Mouse (Mus musculus) retina, embryonic 14.5 days (tissue): ENCODE measurements at regions not wholly inside any gene's neighbourhood (a gene's known extent, or its start where the extent isn't known, plus 50 kb on each side); places are given as distances from the start of the nearest gene placed in this dataset.

Experiments used
- DNase-seq: peaks from one replicate; pipeline ENCODE4 v3.0.0-alpha.2; 2015; ENCODE audit warnings: low spot score

DNA sequence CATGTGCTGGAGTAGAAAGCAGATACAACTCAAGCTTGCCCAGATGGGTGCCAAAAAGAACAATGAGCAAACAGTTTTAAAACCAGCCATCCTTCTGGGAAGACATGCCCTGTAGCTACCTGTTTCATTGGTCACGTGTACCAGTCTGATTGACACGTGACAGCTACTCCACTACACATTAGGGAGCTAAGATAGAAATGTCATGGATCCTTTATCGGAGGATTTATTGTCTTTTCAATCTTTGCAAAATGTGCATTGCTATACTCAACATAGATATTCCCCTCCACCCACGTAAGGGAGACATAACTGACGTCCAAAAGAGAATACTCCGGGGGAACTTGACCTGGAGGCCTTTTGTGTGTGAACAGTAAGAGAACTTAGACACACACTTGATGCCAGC is 171.1 kb upstream of the Cited2 start:
- no peak for DNase-seq

DNA sequence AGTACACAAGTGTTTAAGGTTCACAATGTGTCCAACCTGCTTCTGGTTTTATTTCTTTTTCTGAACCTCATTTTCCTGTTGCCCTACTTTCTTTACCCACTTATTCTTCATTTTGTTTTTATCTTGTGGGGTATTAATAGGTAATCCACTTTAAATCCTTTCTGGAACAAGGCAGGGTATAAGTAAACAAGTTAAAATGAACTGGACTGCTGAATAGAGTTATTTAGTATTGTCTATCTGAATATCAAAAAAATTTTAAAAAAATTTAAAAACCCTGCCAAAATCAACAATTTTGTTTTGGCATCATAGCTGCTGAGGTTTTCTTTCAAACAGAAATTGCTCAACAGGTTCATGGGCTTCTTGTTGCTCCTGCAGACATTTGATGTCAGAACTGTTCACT is 170.7 kb upstream of the Cited2 start:
- no peak for DNase-seq

DNA sequence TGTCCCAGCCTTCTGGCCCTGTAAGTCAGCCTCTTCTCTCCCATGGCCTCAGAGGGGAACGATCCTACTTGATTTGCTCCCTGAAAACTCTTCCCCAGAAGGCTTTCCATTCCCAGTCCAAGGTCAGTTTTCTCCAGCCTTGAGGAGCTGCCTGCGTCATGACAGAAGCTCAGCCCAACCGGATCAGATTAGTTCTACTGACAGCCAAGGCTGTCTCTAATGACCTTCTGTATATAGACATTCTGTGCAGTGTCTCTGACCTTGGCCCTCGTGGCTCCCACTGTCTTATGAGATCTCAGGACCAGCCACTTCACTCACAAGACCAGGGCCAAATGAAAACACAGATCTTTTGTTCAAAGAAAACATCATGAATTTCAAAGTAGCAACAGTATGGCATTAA is 166.6 kb upstream of the Cited2 start:
- no peak for DNase-seq

DNA sequence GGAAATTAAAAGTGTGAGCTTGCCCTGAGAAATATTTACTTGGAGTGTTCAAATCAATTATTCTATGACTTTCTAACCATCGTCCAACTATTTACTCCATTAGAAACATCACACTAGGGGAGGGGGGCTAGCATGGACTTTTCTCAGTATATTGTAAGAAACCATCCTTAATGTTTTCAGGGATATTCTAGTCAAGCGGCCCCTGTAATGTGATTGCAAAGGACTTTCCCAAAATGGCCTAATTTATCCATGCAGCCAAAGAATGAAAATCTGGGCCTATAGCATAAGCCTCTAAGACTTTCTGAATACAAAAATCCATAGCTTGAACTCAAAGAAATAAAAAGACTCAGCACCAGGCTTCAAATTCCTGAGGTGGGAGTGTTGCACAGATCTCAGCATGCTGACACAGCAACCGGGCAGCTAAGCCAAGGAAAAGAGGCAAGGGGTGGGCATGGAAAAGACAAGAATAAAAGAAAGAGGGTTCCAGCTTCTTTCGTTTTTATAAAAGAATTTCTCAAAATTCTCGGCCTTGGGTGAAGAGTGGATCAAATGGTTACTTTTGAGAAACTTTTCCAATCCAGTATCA is 163.6 kb upstream of the Cited2 start:
- DNase-seq, result peak; percentile 16

DNA sequence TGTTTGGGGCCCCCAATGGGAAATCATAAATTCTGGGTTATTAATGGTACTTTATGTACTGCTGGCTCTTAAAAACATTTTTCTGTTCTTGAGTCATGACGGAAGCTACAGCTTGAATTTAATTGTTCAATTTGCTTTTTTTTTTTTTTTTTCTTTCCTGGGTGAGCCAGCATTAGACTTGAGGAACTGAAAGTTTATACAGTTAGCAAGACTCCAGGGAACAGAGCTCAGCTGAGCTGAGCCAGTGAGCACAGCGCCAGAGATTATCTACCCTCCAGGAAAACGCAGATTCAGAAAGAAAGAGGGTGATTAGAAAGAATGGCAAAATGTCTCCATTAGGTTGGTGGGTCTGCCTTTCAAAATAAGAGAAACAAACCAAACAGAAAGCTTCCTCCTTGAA is 163.0 kb upstream of the Cited2 start:
- DNase-seq, result no peak

DNA sequence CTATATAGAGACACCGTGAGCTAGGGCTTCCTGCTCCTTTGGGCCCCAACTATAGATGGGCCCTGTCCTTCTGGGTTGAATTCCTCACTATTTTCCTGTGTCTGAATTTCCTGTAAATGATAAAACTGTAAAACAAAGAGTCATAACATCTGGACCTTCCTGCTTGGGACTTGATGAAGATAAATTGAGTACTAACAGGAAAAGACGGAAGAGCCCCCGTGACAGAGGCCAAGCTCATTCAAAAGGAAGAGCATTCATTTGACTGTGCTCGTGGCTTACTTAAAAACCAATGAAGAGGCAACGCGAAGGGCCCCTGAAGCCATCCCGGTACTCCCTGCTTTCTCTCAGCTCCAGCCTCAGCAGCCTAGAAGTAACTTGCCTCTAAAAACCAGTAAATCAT is 161.6 kb upstream of the Cited2 start:
- no peak for DNase-seq

DNA sequence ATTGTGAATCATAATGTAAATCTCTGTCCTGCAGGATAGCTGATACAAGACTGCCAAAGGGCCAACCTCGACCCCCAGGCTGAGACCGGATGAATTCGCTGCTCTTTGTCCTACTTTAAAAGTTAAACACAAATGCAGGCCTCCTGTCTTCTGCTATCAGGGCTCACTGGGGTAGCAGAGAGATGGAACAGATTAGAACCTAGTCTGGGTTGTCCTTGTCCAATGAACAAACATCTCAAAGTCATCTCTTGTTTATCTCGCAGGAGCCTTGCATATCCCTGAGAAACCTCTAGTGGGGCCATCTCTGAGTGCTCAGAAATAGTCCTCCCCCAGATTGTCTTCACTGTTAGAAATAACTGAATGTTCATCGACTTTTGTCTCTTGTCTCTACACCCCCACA is 161.0 kb upstream of the Cited2 start:
- no peak for DNase-seq

DNA sequence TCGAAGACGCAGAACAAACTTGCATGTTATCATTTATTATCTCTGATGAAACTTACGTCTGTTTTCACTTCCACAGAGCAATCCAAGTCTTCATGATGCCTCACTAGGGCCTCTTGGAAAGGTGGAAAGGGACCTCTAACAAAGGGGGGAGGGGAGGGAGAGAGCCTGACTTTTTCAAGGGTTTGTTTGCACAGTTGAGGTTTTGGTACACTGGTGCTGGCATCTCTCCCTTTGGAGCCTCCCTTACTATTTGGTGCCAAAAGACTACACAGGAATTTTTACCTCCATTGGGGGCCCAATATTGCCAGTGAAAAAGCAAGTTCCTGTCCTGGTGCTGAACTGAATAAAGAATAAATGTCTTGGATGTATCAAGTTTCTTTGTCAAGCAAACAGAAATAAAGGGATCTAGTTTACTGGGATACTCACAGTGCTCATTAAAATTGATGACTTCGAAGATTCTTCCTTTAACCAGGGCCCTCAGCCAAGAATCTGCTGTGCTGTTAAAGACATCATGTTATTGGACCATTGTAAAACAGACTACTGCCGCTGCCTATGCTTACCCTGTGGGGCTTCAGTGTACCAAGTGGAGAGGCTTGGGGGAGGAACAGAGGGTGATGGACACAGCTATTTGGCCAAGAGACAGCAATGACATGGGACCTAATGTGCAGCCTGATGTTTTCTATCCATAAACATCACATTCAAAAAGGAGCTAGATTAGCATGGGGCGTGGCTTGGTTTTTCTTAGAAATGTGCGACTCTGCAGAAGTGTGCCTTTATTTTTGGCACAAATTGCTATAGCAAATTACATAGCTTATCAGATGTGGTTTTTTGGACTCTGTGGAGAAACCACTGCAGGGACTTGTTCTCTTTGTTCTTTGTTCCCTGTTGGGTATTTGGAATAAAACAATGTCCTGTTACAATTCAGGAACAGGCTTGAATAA is 160.3 kb upstream of the Cited2 start:
- no peak for DNase-seq

DNA sequence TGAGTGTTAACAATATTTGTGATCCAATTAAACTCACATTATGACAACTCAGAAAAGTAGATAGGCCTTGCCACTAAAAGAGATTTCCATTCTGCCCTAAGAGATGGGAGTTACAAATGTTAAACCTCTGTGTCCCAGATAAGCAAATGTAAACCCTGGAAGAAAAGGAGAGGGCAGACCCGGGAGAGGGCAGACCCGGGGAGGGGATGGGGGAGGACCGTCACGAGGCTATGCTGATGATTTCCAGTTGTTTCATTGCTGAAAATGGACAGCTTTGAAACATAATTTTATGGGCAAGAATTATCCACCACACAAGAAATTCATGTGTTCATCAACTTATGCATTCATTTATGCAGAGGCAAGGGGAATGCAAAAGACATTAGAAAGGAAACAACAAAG is 159.7 kb upstream of the Cited2 start:
- DNase-seq, result no peak

DNA sequence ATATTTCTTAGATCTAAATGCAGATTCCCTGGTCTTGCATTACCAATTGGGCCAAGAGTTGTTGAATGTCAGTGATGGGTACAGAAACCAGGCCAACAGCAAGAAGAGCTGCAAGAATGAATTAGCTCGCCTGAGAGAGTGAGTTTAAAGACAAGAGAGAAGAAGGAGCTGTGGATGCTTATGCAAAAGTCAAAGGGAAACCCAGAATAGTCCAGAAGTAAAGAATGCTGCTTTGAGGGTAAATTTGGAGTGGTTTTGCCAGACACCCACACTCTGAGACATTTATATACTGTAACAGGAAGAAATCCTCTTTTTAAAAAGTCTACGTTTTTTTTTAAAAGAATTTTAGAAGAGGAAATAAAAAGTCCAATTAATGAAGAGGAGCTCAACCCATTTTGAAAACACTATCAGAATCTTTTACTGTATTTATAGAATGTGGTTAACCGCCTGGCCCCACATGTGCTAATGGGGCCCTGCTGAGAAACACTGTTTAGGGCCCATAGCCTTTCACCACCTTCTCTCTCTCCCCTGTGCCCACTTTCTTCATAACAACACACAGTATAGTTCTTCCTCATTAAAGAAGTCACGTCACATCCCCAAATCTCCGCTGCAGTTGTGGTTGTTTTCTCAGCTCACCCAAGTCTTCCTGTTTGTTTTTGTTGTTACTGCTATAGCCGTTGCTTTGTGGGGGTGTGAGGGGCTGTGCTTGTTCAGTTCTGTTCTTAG is 158.0 kb upstream of the Cited2 start:
- DNase-seq, result no peak

DNA sequence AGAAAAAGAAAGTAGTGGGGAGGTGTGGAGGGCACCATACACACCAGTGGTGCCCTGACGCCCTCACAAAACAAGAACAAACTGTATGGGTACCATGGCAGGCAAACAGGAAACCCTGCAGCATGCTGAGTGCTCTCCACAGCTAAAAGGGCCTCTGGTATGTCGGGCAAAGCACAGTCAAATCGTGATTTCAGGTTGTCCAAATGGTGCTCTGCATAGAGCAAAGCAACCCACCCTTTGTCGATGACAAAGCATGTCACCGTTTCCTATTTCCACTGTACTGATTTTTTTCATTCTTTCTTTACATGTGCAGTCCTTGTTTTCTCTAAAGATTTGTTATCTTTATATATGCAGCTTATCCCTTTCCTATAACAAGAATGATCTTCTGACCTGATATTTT is 156.0 kb upstream of the Cited2 start:
- DNase-seq, result no peak

DNA sequence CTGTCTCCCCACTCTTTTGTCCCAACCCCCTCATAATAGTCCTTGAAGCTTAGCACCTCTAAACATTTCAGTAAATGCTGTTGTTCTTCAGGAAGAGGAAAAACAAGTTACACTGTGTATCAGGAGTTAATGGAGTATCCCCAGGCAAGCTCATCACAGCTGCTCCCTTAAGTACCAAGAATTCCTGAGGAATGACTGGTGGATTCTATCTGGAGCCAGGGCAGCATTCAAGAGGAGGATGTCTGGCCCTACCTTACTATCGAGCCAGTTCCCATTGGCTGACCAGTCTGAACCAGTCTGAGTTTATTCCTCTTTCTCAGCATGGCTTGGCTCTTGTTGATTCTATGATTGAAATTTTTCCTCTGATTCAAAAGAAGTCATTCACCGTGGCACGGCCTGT is 155.4 kb upstream of the Cited2 start:
- DNase-seq, result no peak

DNA sequence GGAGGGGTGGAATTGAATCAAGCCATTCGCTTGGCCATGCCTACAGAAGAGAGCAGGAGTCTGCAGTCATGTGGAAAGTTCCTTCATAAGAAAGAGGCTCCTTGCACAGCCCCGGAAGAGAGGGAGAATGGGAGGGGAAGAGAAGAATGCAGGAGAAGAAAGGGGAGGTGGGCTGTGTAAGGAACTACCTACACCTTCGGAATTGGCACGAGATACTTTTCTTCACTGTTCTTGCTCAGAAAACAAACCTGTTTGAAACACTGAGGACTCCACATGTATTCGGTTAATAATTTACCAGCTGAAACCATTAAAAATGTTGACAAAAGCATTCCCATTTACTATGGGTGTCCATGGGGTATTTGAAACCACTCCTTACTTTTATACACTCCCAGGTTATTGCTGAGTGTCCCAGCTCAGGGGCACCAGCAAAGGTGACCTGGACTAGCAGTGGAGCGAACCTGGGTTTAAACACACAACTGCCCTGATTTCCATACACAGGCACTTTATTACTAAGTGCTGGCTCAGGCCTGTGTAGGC is 153.4 kb upstream of the Cited2 start:
- DNase-seq, result no peak

DNA sequence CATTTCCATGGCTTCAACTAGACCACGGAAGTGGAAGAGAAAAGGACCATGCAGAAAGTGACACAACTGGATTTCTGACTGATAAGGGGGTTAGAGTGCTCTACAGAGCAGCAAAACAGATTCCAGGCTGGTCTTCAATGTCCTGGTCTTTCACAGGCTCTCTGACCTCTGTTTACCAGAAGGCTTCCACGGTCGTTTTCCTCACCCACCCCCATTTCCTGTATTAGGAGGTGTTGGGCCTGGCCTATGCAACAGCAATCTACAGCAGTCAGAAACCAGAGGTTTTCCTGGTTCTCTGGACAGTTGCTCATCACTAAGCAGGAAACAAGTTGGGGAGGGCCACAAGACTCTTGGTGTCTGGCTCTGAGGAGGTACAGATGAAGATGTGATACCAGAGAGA is 148.1 kb upstream of the Cited2 start:
- DNase-seq, result no peak

DNA sequence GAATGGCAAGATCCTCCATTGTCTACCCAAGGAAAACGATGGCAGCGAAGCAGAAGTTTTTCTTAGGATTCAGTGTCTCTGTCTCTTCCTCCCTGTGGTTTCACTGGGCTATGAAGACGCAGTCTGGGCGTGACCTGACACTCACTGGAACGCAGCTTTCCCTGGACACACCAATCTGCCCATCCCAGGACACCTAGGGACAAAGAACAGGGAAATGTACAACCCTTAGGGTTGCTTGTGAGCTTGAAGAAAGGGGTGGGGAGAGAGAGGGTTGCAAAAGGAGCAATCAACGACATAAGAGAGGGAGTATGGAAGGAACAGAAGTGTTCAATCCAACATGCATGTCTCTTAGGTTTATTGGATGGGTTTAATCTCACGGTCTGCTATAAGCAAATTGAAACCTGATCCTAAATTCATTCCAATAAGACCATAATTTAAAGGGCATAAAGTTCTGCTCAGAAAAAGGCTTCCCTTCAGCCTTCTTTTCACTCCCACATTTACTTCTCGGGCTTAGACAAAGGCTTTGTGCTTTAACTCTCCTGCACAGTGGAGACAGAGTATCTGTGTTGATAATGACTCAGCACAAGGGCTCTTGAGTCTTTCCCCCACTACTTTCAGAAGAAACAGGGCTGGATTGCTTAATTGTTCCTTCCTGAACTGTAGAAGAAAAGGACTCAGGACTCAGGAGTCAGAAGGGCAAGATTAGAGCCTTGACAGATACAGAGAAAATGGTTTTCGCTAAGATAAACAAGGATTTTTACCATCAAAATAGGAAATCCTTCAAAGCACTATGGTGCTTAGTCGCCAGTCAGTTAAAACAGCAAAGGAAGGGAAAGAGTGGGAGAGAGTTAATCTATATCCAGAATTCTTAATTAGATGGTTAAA is 147.3 kb upstream of the Cited2 start:
- no peak for DNase-seq

DNA sequence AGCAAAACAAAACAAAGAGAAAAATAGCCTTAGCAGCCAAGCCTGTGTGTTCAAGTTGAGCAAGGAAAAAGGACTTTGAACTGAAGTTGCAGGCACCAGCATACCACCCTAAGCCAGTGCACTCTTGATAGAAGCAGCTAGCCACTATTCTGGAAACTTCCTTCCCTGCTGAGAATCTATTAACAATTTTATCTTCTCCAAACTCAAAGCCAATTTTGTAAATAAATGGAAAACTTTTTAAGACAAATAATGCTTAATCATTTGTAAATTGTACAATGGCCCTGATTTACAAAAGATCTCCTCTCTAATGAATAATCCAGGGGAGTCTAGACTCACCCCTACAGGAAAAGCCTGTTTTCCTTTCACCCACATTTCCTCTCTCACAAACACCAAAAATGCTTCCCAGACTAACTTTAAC is 146.7 kb upstream of the Cited2 start:
- DNase-seq, result no peak

DNA sequence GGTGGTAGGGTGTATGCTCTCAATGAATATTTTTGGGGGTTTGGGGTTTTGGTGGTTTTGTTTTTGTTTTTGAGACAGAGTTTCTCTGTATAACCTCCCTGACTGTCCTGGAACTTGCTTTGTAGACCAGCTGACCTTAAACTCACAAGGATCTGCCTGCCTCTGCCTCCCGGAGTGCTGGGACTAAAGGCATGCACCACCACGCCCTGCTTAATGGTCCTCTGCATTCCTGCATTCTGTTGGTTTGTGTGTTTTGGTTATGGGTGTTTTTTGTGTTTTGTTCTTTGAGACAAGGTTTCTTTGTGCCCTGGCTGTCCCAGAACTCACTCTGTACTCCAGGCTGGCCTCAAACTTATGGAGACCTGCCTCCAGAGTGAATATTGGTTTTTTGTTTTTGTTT is 143.6 kb upstream of the Cited2 start:
- DNase-seq, result no peak

DNA sequence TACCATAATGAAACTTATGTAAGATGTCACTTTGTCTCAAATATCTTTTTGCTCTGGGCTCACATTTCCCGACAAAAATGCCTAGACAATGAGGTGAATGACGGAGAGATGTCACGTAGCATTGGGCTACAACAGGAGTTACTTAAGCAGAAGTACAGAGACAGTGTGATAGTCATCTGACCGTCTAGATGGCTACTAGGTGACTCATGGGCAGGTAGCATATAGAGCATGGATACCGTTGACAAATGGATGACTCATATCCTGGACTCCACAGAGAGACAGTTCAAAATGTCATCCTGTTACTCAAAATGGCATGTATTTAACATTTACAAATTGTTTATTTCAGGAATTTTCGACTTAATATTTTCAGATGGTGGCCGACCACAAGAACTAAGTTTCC is 138.2 kb upstream of the Cited2 start:
- no peak for DNase-seq

DNA sequence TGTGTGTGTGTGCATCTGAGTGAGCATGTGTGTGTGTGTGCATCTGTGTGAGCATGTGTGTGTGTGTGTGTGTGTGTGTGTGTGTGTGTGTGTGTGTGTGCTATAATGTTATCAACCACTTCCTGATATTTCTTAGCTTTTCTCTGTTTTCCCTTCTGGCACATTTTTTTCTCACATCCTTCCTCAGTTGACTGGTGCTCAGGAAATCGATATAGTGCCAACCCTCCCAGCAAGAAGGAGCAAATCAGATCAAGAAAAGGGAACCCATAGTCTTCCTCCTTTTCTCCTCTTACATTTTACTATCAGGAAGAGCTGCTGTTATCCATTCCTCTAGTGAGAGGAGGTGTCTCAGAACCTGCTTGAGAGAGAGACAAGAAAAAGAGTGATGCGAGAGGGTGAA is 136.1 kb upstream of the Cited2 start:
- no peak for DNase-seq

DNA sequence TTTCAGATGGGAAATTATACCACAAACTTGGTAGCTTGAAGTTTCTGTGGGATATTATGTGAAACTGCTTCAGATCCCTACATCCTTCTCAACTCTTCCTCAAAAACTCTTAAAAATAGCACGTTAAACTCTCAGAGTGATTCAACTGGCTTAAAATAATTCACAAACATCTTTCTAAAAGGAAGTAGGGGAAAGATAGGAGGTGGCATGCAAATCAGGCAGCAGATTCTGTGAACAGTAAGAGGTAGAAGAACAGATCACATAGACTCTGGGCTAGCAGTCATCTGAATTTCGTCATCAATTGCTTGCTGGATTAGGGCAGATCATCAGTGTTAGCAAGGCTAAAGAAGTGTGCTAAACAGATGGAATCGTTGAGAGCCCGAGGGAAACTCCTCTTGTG is 133.9 kb upstream of the Cited2 start:
- no peak for DNase-seq

DNA sequence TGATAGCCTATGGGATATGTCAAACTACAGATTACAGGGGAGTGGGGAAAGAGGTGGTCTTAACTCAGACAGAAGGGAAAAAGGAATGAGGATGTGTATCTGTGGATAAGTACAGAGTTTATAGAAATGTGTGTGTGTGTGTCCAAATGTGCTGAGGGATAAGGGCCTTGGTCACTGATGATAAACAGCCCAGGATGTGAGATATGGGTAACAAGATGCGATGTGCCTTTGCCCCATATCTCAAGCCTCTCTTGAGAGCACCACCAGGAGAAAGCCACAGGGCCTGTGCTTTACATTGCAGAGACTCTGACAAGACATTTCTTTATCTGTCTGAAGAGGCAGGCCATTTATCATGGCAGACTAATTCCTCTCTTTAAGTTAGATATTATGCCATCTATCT is 132.8 kb upstream of the Cited2 start:
- DNase-seq, result no peak

DNA sequence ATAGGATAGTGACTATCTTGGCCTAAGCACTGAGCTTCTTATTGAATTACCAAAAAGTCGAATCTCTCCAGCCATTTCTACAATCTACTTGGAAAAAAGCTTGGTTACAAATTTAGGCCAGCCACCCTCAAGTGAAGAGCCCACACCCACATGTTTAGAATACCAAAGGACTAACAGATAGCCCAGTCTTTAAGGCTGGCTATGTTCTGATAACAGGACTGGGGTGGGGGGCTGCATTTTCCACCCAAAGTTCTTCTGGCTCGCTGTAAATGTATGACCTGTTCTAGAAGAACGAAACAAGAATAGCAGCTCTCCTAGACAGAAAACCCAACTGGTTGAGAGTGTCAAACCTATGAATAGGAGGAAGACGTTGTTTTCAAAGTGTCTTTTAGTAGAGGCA is 130.6 kb upstream of the Cited2 start:
- DNase-seq, result no peak
